Mouse (Mus musculus) left cerebral cortex, postnatal 14 days (tissue): ENCODE data around the gene Mast1. TPM values are rescaled to one million over a fixed set of nuclear protein-coding genes. Genes with fewer than 3 reads are reported as not detected.

Source experiments
- DNase-seq, 2 experiments: peaks; one replicate each; pipeline ENCODE4 v3.0.0; 2021 to 2022; ENCODE audit warnings: low spot score in 2 of 2, mixed read lengths in 1 of 2
- intact Hi-C: fragments of 180-260 bp; cut with DNase I; formaldehyde crosslinking; loops from one replicate; pipeline ENCODE4 v1.15.1; 2025
- total RNA-seq, 2 experiments: library from RNA; stranded (reverse); gene quantifications; 2 replicates each; pipeline ENCODE4 v1.2.3; 2021

The Mast1 gene
- total RNA-seq, 2 experiments from 2014 or later = 139 to 146 TPM

DNA sequence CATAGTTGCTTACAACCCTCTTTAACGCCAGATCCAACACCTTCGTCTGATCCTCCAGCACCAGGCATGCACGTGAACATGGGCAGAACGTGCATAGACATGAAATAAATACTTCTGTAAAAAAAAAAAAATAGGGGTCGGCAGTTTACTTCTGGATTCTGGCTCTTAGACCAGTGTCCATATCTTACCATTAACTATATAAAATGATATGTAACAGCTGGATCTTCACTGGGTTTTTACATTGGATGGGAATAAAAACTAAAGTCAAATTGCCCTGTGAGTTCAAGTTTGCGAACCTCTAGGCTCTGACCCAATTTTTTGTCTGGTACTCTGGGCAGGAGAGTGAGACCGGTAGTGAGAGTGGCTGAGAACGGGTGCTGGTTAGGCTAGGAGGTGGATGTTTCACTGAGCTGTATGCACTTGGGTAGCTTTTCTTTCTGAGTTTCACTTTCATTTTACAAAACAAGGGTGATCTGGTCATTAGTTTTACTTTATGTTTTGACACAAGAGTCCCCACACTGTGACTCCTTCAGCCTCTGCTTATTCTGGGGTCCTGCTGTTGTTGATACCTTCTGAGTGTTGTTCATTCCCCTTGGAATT, 37.5 kb upstream of the Mast1 start:
- intact Hi-C loops = loop anchor here (2.0 kb wide), 1 partner anchor 52 kb away; the partner anchor contains the start of gene Trir
- no peak for DNase-seq

DNA sequence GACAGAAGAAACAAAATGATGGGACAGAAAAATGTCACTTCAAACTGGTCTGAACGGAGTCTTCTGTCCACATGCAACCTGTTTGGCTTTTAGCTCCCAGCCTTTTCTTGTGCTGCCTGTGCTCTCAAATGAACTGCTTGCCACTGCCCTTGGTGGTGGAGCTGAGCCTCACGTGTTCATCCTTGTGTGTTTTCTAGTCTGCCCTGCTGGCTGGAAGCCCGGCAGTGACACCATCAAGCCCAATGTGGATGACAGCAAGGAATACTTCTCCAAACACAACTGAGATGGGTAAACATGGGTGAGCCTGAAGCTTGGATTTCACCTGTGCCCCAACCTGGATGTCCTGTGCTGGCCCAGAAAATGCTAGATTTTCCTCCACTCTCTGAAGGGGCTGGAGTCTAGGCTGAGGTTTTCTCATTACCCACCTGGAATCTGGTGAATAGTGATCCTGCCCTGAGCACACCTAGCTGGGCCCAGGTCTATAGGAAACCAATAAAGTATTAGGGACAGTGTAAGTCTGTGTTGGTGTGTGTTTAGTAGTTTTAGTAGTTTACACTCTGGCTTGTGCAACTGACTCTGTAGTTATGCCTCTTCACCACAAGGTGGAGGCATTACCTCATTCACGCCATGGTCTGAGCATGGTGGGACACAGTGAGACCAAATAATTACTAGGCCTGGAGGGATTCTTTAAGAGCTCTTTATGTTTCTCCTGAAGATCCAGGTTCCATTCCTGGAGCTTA, 36.8 kb upstream of the Mast1 start:
- intact Hi-C loops = loop anchor here (2.0 kb wide), 1 partner anchor 53 kb away; the partner anchor contains the start of gene Trir
- peak; percentile 64 to 75 for DNase-seq

DNA sequence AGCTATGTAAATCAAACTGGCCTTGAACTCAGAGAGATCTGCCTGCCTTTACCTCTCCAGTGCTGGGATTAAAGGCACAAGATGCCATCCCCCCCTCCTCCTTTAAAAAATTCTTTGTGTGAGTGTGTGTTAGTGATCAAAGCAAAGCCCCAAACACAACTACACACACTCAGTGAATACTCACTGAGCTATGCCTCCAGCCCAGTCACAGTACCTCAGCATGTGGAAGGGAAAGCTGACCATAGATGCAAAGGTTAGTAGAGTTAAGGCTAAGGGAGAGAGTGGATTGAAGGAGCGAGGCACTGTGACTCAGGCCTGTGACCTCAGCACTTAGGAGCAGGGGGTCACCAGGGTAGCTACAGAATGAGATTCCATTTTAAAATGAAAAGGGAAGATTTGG, 35.9 kb upstream of the Mast1 start:
- intact Hi-C loops = no loop called here
- DNase-seq = no peak

GRCm38 (mm10) chr8:84970913-84971312, 33.8 kb upstream of the Mast1 start:
- intact Hi-C loops = no loop called here
- no peak for DNase-seq

DNA sequence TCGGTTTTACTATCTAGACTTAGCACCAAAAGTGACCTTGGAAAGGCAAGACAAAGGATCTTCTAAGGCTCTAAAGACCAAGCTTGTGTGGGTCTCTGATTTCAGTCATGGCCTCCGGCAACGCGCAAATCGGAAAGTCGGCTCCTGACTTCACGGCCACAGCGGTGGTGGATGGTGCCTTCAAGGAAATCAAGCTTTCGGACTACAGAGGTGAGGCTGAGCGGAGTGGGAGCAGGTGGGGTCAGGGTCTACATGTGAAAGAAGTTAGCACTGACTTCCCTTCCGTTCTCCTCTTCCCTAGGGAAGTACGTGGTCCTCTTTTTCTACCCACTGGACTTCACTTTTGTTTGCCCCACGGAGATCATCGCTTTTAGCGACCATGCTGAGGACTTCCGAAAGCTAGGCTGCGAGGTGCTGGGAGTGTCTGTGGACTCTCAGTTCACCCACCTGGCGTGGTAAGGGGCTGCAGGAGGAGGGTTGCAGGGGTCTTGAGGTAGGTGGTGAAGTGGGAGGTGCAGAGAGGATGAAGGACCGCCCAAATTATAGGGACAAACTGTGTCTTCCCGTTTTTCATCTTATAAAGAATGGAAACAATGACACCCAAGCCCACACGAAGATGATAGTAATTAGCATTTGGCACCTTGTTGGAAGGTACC, 33.1 kb upstream of the Mast1 start:
- intact Hi-C loops = no loop called here

GRCm38 (mm10) chr8:84969241-84970134, 32.3 kb upstream of the Mast1 start, which contains the start of the genes Gm49661, Prdx2 and Rnaseh2a:
Gm49661 (minus strand) TSS chr8:84969433.
Prdx2 (plus strand) TSS chr8:84969587.
Rnaseh2a (minus strand) TSS chr8:84969767.
- intact Hi-C loops = no loop called here
- peak in 1 of 2 experiments; percentile 76 for DNase-seq

More for the DNA sequence above, 33.1 kb upstream of the Mast1 start:
- DNase-seq = no peak

DNA sequence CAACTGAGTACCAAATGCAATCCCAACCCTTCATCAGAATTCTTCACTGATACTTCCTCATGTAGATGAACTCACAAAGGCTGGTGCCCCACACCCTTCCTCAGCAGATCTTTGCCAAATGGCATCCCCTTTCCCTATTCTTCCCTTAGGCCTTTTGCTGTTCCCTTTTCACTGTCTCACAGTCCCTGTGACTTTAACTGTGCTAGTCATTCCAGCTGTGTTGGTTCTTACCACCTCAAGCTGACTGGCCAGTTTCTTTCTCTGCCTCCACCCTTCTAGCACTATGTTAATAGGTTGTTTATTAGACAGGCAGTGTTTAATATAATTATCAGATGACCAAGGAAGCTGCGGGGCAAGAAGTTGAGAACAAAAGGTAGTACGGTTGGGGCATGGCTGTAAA, 31.5 kb upstream of the Mast1 start:
- DNase-seq = no peak
- intact Hi-C loops = no loop called here

GRCm38 (mm10) chr8:84967532-84968304, 30.6 kb upstream of the Mast1 start:
- no peak for DNase-seq
- intact Hi-C loops = no loop called here

DNA sequence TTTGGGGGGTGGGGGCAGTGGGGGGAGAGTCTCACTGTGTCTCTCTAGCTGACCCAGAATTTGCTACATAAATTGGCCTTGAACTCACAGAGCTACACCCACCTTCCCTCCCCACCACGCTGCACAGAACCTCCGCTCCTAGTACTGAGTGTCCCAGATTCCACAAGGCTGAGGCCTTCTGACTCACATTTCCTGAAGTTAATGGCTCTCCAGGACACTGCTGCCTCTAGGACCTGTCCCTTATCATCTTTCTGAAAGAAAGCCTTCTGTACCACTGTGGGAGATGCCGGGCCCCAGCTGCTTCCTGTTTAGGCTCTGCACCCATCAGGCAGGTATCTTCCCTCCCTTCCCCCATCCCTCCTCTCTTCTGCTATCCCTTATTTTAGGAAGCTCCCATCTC, 29.4 kb upstream of the Mast1 start:
- intact Hi-C loops = no loop called here
- DNase-seq = no peak

GRCm38 (mm10) chr8:84965731-84966291, 28.7 kb upstream of the Mast1 start:
- peak; percentile 95 to 96 for DNase-seq
- intact Hi-C loops = no loop called here

DNA sequence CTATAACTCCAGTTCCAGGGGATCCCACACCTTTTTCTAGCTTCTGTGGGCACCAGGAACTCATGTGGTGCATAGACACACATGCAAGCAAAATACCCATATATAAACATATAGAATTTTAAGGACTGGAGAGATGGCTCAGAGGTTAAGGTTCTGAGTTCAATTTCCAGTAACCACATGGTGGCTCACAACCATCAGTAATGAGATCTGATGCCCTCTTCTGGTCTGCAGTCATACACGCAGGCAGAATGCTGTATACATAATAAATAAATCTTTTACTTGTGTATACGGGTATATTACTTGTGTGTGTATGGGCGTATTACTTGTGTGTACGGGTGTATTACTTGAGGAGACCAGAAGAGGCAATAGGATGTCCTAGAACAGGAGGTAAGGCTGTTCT, 26.8 kb upstream of the Mast1 start:
- intact Hi-C loops = no loop called here
- DNase-seq = no peak

GRCm38 (mm10) chr8:84959811-84960210, 22.7 kb upstream of the Mast1 start:
- intact Hi-C loops = no loop called here
- DNase-seq = no peak

DNA sequence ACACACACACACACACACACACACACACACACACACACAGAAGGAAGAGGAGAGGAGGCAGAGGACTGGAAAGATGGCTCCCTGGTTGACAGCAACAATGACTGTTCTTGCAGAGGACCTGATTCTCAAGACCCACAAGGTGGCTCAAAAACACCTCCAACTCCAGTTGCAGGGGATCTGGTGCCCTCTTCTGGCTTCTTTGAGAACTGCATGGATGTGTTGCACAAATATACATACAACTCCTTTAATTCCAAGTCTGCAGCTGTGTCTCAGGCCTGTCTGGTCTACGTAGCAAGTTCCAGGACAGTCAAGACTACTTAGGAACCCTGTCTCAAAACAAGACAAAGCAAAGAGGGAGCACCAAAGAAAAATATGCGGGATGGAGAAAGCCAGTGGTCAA, 19.6 kb upstream of the Mast1 start:
- intact Hi-C loops = no loop called here
- peak; percentile 86 to 89 for DNase-seq

DNA sequence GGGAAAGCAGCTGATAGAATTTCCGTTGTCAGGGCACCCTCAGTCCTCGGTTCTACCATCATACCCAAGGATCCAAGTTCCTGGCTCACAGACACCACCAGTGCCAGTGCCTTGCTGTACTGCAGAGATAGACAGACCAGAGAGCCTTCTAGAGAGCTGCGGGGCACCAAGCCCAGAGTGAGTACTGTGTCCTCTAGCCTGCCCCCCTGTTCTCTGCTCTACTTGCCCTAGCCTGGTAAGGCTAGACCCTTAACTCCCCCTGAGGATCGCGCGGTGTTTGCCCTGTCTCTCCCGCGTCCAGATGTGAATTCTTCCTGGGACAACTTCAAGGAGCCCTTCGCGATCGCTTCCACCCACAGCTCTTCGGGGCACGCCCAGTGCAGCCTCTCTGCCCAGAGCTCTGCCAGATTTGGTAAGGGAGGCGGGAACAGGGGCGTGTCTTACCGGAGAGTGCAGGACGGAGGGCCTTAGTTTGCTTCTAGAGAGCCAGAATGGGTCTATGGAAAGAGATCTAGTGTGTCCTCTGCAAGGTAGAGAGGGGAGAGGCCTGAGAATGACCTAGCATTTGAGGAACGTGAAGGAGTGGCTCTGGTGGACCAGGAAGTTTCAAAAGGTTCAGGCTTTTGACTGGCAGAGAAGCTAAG, 15.6 kb upstream of the Mast1 start:
- no peak for DNase-seq
- intact Hi-C loops = no loop called here

DNA sequence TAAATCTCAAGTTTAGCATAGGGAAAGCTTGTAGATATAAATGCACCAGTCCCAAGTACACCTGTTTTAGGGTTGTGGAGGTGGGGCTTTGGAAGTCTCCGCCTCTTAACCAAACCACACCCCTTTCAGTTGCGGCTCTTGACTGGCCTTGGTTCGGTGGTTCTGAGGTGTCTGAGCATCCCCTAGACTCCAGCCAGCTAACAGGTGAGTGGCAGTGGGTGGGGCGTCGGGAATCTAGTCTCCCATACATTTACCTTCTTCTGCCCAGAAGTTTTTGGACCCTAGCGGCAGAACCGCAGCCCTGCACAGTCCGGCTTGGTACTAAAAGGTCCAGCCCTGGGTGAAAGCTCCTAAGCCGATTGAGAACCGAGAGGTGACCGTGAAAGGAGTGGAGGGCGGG, 12.6 kb upstream of the Mast1 start:
- intact Hi-C loops = no loop called here
- DNase-seq = no peak

DNA sequence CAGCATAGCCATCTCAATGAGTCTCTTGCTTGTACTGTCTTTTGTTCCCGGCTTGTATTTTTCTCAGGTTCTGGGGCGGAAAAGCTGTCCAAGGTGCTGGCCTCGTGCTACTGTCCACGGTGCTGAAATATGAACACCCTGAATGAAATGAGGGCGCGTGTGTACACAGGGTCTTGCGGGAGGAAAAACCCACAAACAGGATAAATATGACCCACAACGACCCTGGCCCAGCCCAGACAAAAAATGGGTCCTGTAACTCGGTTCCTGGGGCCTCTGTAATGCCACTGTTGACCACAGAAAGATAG, 10.0 kb upstream of the Mast1 start:
- no peak for DNase-seq
- intact Hi-C loops = no loop called here

DNA sequence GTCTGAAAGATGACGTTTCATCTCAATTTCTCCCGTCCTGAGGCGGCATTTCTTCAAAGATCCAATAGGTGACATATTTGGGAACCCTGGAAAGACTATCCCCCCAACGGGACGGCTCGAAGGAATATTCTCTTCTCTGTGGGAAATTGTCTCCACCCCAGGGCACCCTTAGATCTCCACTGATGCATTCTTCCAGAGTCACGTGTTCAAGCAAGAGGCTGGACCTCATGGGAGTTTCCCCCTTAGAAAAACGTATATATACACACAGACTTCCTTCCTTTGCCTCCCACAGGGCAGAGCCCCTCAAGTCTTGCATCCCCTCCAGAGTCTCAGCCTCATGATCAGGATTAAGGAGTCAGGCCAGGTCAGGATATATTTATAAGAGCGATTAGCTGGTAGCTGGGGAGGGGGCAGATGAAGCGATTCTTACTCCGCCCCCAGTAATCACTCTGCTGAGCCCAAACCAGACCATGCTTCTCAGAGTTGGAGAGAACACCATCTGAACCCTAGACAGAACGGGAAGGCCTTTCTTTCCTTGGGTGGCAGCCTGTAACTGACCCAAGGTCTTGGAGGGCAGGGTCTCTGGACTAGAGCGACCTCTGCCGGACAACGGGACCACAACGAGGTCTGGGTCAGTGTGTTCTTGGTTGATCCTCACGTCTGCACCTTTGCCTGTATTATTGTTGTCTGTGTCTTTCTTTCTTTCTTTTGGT, 9.5 kb upstream of the Mast1 start, which contains the start of gene Rtbdn:
Rtbdn (plus strand) TSS at position 464 of the 713 bp plus-strand sequence.
- DNase-seq = no peak

More for the DNA sequence above, 9.5 kb upstream of the Mast1 start, which contains the start of gene Rtbdn:
- intact Hi-C loops = no loop called here
